ENCODE assay signal across 8 mouse cellular contexts in genomic region chr11:78163045-78163444, GRCm38 (mm10). TPM values are rescaled to one million over a fixed set of nuclear protein-coding genes. Genes with fewer than 3 reads are reported as not detected.
DNase-seq lines count a peak whose midpoint lies in the region; ATAC-seq and TF ChIP-seq lines count a peak whose summit lies in the region.

No protein-coding gene starts in this region.

- no peak for ATAC-seq in embryonic facial prominence, embryonic 14.5 days (ENCODE audit: low read depth)
- ATAC-seq in intestine, embryonic 15.5 days: no peak

- H3K4me1 ChIP-seq in embryonic facial prominence, embryonic 14.5 days (ENCODE audit: control insufficient read depth, insufficient read depth, low read length): peaks cover 20% of the 10 kb centered on the region
- H3K4me1 ChIP-seq in intestine, embryonic 15.5 days (replicated peaks): peaks cover 44% of the 10 kb centered on the region

- peaks cover 42% of the 10 kb centered on the region for H3K36me3 ChIP-seq in embryonic facial prominence, embryonic 14.5 days (ENCODE audit: control insufficient read depth, insufficient read depth, low read length)
- H3K36me3 ChIP-seq in intestine, embryonic 15.5 days: peaks cover 34% of the 10 kb centered on the region
- peaks cover 34% of the 10 kb centered on the region for H3K36me3 ChIP-seq in myocyte (ENCODE audit: control insufficient read depth, insufficient read depth)

- H3K9me3 ChIP-seq in embryonic facial prominence, embryonic 14.5 days (ENCODE audit: control insufficient read depth, low read length): no peaks in the 10 kb centered on the region
- H3K9me3 ChIP-seq in intestine, embryonic 15.5 days: no peaks in the 10 kb centered on the region

- TF ChIP-seq POLR2A in myocyte (IDR thresholded peaks at IDR 0.05; ENCODE audit: insufficient read length, low read depth): no peak

- peak overlapping the region; percentile 91; the same call in 1 of the 2 replicates for H3K27ac ChIP-seq in layer of hippocampus, adult 2 months
- peak overlapping the region; percentile 97 for H3K27ac ChIP-seq in embryonic facial prominence, embryonic 14.5 days (replicated peaks; ENCODE audit: low read depth, low read length)
- H3K27ac ChIP-seq in intestine, embryonic 15.5 days: peak overlapping the region; percentile 97

- 40% methylated on average over 2 of the region's 2 CpGs for WGBS in embryonic facial prominence, embryonic 14.5 days
- 52% methylated on average over 2 of the region's 2 CpGs for WGBS in intestine, embryonic 15.5 days

- H3K79me2 ChIP-seq in myocyte (ENCODE audit: control insufficient read depth, insufficient read depth): peaks cover 58% of the 10 kb centered on the region

- peak overlapping the region; percentile 98 for H3K9ac ChIP-seq in embryonic facial prominence, embryonic 14.5 days (ENCODE audit: low read depth, low read length)
- peak overlapping the region; percentile 93 for H3K9ac ChIP-seq in intestine, embryonic 15.5 days

- peak overlapping the region; percentile 96 for H3ac ChIP-seq in myocyte (ENCODE audit: control insufficient read depth, insufficient read length)

- peak overlapping the region; percentile 6; the same call in 1 of the 2 replicates for H3K4me3 ChIP-seq in layer of hippocampus, adult 2 months
- H3K4me3 ChIP-seq in embryonic facial prominence, embryonic 14.5 days (ENCODE audit: low read depth, low read length): peak overlapping the region; percentile 100
- peak overlapping the region; percentile 83 for H3K4me3 ChIP-seq in intestine, embryonic 15.5 days (replicated peaks)
- peak overlapping the region; percentile 100 for H3K4me3 ChIP-seq in myocyte

- no peaks in the 10 kb centered on the region for H3K27me3 ChIP-seq in embryonic facial prominence, embryonic 14.5 days (replicated peaks; ENCODE audit: control insufficient read depth, insufficient read depth, low read length)
- no peaks in the 10 kb centered on the region for H3K27me3 ChIP-seq in intestine, embryonic 15.5 days (replicated peaks)
- H3K27me3 ChIP-seq in myocyte (ENCODE audit: control insufficient read depth, insufficient read depth, insufficient read length): no peaks in the 10 kb centered on the region

- no peak for DNase-seq in layer of hippocampus, adult 2 months (ENCODE audit: low spot score in 2 of 2)
- no peak for DNase-seq in layer of hippocampus, postnatal 25 days (ENCODE audit: extremely low spot score in 1 of 2, low spot score in 1 of 2)
- no peak for DNase-seq in embryonic facial prominence, embryonic 14.5 days (ENCODE audit: low spot score)
- DNase-seq in adrenal gland, postnatal 4 days (ENCODE audit: low spot score in 2 of 2): no peak
- no peak for DNase-seq in adipocyte (ENCODE audit: low spot score)
- no peak for DNase-seq in thymus, postnatal 25 days

- H3K4me2 ChIP-seq in embryonic facial prominence, embryonic 14.5 days (ENCODE audit: low read depth, low read length): peak overlapping the region; percentile 77
- peak overlapping the region; percentile 95 for H3K4me2 ChIP-seq in intestine, embryonic 15.5 days (replicated peaks)
- peak overlapping the region; percentile 95 for H3K4me2 ChIP-seq in myocyte (ENCODE audit: low read depth)

- no peak for TF ChIP-seq CTCF in layer of hippocampus, adult 2 months (conservative IDR thresholded peaks at IDR 0.05)

TF ChIP-seq in myocyte, 11 proteins besides CTCF, POLR2A, EP300 and RAD21:
- TF ChIP-seq MYOG (IDR thresholded peaks at IDR 0.05; ENCODE audit: control insufficient read depth in 1 of 3, insufficient read depth in 1 of 3, insufficient read length in 2 of 3, low read depth in 2 of 3) (peak in 2 of 3 experiments; percentile 69 to 88), TCF3 (IDR thresholded peaks at IDR 0.05; ENCODE audit: insufficient read length, low read depth) (peak; percentile 36), MAX (IDR thresholded peaks at IDR 0.05; ENCODE audit: low read depth) (no peak), E2F4 (IDR thresholded peaks at IDR 0.05; ENCODE audit: insufficient read depth) (no peak), SRF (IDR thresholded peaks at IDR 0.05; ENCODE audit: control insufficient read depth, insufficient read length, low read depth) (peak; percentile 26), USF1 (IDR thresholded peaks at IDR 0.05; ENCODE audit: low read depth) (no peak), TCF12 (IDR thresholded peaks at IDR 0.05; ENCODE audit: insufficient read depth, poor library complexity, severe bottlenecking) (peak; percentile 85), POLR2AphosphoS2 (IDR thresholded peaks at IDR 0.05; ENCODE audit: insufficient read length, low read depth) (peak; percentile 54), MYOD1 (IDR thresholded peaks at IDR 0.05; ENCODE audit: control insufficient read depth in 1 of 3, insufficient read length in 2 of 3, low read depth in 2 of 3) (peak; percentile 85 to 92 (median 90)), CEBPB (IDR thresholded peaks at IDR 0.05; ENCODE audit: insufficient read depth, poor library complexity, severe bottlenecking) (no peak), REST (IDR thresholded peaks at IDR 0.05; ENCODE audit: insufficient read depth, insufficient read length) (no peak)

RNA-seq across cellular contexts. Expression of gene Traf4, which starts 2.3 kb away (rescaled TPM):
- total RNA-seq in layer of hippocampus, adult 2 months (2021): 10 to 100 TPM; 11.1 to 13.3 TPM
- 10 to 100 TPM; 16.1 to 19.9 TPM for total RNA-seq in layer of hippocampus, postnatal 25 days (2021)
- 52.4 and 60.8 TPM in 2 replicates for polyA plus RNA-seq in embryonic facial prominence, embryonic 14.5 days (2014; fragmentation: Nextera tagmentation; extraction: Ambion mirVana)
- polyA plus RNA-seq in intestine, embryonic 15.5 days (2015; fragmentation: Nextera tagmentation; extraction: Ambion mirVana): 74.7 and 77.2 TPM in 2 replicates
- polyA plus RNA-seq in myocyte (2012; fragmentation: generic; extraction: Trizol): 206 TPM
- 10 to 100 TPM; 42.7 to 46.5 TPM for total RNA-seq in adrenal gland, postnatal 4 days (2021)

RNA-seq across cellular contexts. Expression of gene Nek8, which starts 13.4 kb away (rescaled TPM):
- total RNA-seq in layer of hippocampus, adult 2 months (2021): 1 to 10 TPM; 2.6 to 3.3 TPM
- total RNA-seq in layer of hippocampus, postnatal 25 days (2021): 1 to 10 TPM; 3.1 to 3.3 TPM
- polyA plus RNA-seq in embryonic facial prominence, embryonic 14.5 days (2014; fragmentation: Nextera tagmentation; extraction: Ambion mirVana): 10.8 and 12.6 TPM in 2 replicates
- polyA plus RNA-seq in intestine, embryonic 15.5 days (2015; fragmentation: Nextera tagmentation; extraction: Ambion mirVana): 14.4 and 17.1 TPM in 2 replicates
- 9.6 TPM for polyA plus RNA-seq in myocyte (2012; fragmentation: generic; extraction: Trizol)
- 10 to 100 TPM; 16.3 to 16.5 TPM for total RNA-seq in adrenal gland, postnatal 4 days (2021)

RNA-seq across cellular contexts. Expression of gene Tlcd1, which starts 13.5 kb away (rescaled TPM):
- total RNA-seq in layer of hippocampus, adult 2 months (2021): 10 to 100 TPM; 21.1 to 24.3 TPM
- 10 to 100 TPM; 23.8 to 29.7 TPM for total RNA-seq in layer of hippocampus, postnatal 25 days (2021)
- 22.2 and 23.8 TPM in 2 replicates for polyA plus RNA-seq in embryonic facial prominence, embryonic 14.5 days (2014; fragmentation: Nextera tagmentation; extraction: Ambion mirVana)
- polyA plus RNA-seq in intestine, embryonic 15.5 days (2015; fragmentation: Nextera tagmentation; extraction: Ambion mirVana): 39.1 and 39.8 TPM in 2 replicates
- polyA plus RNA-seq in myocyte (2012; fragmentation: generic; extraction: Trizol): 17.4 TPM
- total RNA-seq in adrenal gland, postnatal 4 days (2021): 10 to 100 TPM; 45.2 to 46.9 TPM

RNA-seq across cellular contexts. Expression of gene Rpl23a, which starts 20.3 kb away (rescaled TPM):
- 100 to 1,000 TPM; 747 to 755 TPM for total RNA-seq in layer of hippocampus, adult 2 months (2021)
- total RNA-seq in layer of hippocampus, postnatal 25 days (2021): 100 to 1,000 TPM; 678 to 771 TPM
- 1,626 and 1,746 TPM in 2 replicates for polyA plus RNA-seq in embryonic facial prominence, embryonic 14.5 days (2014; fragmentation: Nextera tagmentation; extraction: Ambion mirVana)
- polyA plus RNA-seq in intestine, embryonic 15.5 days (2015; fragmentation: Nextera tagmentation; extraction: Ambion mirVana): 1,310 and 1,463 TPM in 2 replicates
- 3,571 TPM for polyA plus RNA-seq in myocyte (2012; fragmentation: generic; extraction: Trizol)
- 1,000 to 10,000 TPM; 2,039 to 2,132 TPM for total RNA-seq in adrenal gland, postnatal 4 days (2021)

RNA-seq across cellular contexts. Expression of gene Rab34, which starts 25.2 kb away (rescaled TPM):
- 10 to 100 TPM; 33.3 TPM for total RNA-seq in layer of hippocampus, adult 2 months (2021)
- total RNA-seq in layer of hippocampus, postnatal 25 days (2021): 10 to 100 TPM; 26.1 to 37.3 TPM
- polyA plus RNA-seq in embryonic facial prominence, embryonic 14.5 days (2014; fragmentation: Nextera tagmentation; extraction: Ambion mirVana): 136 and 156 TPM in 2 replicates
- polyA plus RNA-seq in intestine, embryonic 15.5 days (2015; fragmentation: Nextera tagmentation; extraction: Ambion mirVana): 87.9 and 91.4 TPM in 2 replicates
- polyA plus RNA-seq in myocyte (2012; fragmentation: generic; extraction: Trizol): 88.8 TPM
- 100 to 1,000 TPM; 120 to 124 TPM for total RNA-seq in adrenal gland, postnatal 4 days (2021)

Comparison
In these comparisons a context has a peak if more than half of its experiments do, and no peak if none do; other contexts are left out.
1. H3K4me3 ChIP-seq: peak in every context shown above with its lines; median percentile 100 in embryonic facial prominence, embryonic 14.5 days; 100 in myocyte; 83 in intestine, embryonic 15.5 days; 6 in layer of hippocampus, adult 2 months.
2. RNA of gene Nek8, which starts 13.4 kb away (total RNA-seq): 16.3 to 16.5 TPM in adrenal gland, postnatal 4 days; 2.6 to 3.3 TPM in layer of hippocampus, adult 2 months and 3.1 to 3.3 TPM in layer of hippocampus, postnatal 25 days; every median in the first group is over 4 times any median in the second.
3. Peak in every context shown above with its lines, with median percentiles within 50 percentile points of each other: H3K27ac ChIP-seq and H3K4me2 ChIP-seq.